Mouse (Mus musculus): ENCODE data around the gene Zfp110. TPM values are rescaled to one million over a fixed set of nuclear protein-coding genes. Genes with fewer than 3 reads are reported as not detected.
"Not testable (repeated sequence)": the region's sequence is repeated elsewhere in the genome, so short reads cannot be mapped to it uniquely, and the experiment has no call there.

The Zfp110 gene
- polyA plus RNA-seq (2017; shearing (Covaris generic)) = 10 to 100 TPM; 56.1 to 72.2 TPM

DNA sequence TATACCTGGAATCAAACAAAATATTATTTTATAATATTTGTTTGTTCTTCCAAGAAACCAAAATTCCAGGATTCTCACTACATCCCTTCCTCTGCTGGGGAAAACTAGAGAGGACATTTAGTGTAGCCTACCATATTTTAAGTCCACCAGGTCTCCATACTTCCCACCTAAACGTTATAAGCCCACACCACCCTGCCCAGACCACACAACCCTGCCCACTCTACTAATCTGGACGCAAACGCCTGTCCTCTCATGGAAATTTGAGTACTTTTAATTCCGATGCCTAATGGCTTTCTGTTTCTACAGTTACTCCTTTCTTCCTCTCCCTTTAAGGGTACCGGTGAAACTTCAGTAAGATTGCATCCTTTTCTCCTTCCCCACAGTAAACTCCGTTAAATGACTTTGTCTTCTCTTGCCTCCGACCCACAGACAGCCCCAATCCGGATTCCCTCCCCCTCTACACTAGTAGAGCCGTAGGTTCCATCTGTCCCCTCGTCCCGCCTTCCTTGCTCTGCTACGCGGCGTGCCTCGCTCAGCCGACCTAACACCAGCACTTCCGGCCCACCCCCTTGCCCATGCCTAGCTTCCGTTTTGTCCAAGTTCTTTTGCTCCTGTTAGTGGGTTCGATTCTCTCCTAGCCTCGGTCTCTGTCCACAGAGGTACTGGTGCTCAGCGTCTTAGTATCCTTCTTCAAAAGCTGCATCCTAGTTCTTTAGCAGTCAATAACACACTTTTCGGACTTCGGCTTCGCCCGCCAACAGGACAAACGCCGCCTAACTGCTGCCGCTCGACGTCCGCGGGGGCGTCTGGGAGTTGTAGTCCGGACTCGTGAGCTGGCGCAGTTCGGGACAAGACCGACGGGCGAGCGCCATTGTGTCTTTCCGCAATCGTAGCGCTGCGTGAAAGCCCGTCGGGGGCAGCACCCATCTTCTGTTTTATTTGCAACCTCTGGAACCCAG is at the start of gene Zfp110:
Gene Zfp110, plus strand, starts transcription at position 600 of the 959 bp plus-strand sequence.
- peak; percentile 94 for ATAC-seq

DNA sequence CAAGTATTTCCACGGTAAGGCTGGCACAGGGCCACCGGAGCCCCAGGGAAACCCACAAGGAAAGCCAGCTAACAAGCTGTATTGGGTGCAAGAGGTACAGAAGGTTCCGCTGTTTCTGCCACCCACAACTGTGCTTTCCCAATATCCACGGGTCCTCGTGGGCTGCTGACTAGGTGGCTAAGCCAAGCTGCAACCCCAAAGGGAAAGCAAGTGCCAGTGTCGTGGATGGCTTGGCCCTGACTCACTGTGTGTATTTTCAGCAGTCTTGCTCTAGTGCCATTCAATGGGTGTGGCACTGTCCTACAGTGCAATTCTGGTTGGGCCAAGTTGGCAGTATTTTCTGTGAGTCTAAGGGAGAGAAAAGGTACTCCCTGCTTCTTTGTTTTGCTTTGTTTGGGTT is 47.2 kb upstream of the Zfp110 start:
- no peak for ATAC-seq

DNA sequence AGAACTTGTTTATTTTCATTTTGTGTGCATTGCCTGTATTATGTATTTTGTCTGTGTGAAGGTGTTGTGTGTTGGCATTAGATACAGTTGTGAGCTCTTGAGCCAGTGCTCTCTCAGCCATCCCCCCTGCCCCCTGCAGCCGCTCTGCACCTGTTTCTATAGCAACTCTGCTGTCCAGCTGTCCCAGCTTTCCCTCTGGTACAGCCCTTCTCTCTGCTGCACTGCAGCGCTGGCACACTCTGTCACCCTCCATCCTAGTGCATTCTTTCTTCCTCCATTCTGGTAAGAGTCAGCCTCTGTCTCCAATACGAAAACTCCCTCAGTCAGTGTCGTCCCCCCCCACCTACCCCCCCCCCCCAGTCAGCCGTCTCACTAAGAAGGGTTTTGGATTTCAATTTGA is 46.5 kb upstream of the Zfp110 start:
- ATAC-seq = no peak

DNA sequence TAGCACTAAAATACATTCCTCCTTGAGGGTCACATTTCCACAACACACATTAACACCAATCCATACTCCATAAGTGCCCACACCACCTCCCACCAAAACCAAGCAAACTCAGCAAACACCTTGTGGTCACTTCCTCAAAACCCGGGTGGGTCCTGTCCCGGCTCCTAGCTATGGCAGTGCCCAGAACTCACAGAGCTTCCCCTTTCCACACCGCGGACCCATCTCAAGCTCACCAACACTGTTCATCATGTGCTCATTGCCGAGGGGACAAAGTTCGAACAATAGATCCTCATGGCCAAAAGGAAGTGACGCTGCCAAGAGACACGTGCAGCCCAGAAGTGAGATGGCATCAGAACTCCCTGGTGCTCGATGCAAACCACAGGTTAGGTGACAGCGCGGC is 41.9 kb upstream of the Zfp110 start:
- not testable (repeated sequence) for ATAC-seq

DNA sequence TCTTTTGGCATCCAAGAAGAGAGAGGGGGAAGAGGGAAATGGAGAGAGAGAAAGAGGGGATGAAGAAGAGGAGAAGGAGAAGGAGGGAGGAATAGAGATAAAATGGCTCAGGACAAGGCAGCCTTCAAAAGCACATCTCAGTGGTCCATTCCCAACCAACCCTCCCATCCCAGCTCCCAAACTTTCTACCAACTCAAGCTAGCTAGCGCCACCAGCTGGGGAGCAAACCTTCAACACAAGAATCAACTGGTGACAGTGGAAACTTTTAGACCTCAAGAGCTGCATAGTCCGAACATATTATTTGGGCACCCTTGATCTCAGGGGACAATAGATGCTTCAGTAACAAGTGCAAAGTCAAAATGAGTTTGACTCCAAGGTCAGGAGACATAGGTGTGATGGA is 36.6 kb upstream of the Zfp110 start:
- no peak for ATAC-seq

DNA sequence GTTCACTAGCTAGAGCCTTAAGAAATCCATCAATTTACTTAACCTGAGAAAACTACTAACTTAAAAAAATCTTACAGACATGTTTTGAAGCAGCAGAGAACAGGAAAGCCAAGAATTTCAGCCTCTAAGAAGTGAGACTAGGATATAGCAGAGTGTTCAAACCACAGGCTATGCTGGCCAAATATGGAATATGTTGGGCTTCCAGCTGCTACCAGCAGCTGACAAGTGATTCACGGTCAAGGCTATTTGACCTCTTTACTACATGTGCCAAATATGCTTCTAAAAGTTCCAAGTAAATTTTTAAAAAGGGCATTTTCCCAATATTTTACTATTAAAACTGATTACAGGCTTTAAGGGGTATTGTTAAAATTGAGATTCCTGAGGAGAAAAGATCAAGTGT is 35.0 kb upstream of the Zfp110 start:
- no peak for ATAC-seq

DNA sequence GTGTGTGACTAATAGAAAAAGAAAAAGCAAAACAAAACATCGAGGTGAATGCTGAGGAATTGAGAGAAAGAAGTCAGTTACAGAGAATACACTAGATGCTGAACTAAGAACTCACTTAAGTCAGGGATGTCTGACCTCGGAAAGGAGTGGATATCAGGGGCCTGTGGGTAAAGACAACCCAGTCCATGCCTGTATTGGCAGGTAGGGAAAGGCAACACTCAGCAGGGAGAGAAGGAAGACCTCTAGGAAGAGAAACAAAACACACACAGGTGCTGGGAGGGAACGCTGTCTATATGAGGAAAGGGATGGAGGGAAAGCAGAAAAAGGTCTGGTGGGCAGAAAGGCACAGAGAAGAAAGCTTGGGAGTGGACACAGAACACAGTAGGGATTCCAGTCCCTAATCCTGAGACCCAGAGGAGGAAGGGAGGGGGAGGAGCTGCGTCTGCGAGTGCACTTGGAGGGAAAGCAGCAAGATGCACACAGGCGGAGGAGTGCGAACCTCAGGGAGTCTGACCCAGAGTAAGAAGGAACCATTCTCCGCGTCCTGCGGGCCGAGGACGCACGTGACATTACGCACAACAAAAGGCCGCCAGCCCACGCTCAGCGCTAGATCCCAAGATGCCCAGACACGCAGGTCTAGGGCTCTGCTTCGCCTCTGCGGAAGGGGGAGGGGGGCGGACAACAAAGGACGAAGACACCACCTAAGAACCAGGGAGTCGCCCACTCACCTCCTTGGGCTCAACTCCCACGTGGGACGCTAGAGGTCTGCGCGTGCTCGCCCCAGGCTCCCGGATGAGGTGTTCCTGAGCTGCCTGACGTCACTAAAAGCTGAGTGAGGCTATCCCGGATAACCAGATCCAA is 31.5 kb upstream of the Zfp110 start, which contains the start of gene Zscan18:
Gene Zscan18, minus strand, starts transcription at position 770 of the 861 bp plus-strand sequence.
- ATAC-seq = peak; percentile 85

DNA sequence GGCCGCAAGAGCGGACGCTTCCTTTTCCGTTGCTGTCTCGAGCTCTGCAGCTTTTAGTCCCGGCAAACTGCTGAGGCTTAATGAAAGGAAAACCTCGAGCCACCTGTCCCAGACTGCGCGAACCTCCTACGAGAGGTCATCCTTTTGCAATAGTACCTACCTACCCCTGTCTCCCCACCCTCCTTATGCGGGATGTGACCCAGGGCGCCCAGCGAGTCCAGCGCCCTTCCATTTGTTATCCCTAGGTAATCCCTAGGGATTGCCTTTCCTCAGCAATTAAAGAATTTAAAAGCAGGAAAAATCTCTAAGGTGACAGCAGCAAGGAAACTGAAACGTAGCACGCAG is 30.9 kb upstream of the Zfp110 start:
- ATAC-seq = no peak

DNA sequence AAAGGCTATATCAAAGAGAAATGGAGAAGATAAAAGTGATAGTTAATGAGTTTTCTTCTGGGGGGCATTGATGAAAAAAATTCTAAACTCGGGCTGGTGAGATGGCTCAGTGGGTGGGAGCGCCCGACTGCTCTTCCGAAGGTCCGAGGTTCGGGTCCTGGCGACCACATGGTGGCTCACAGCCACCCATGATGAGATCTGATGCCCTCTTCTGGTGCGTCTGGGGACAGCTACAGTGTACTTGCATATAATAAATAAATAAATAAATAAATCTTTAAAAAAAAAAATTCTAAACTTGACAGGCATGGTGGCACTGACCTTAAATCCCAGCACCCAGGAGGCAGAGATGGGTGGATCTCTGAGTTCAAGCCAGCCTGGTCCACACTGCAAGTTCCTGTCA is 19.0 kb upstream of the Zfp110 start:
- ATAC-seq = no peak

DNA sequence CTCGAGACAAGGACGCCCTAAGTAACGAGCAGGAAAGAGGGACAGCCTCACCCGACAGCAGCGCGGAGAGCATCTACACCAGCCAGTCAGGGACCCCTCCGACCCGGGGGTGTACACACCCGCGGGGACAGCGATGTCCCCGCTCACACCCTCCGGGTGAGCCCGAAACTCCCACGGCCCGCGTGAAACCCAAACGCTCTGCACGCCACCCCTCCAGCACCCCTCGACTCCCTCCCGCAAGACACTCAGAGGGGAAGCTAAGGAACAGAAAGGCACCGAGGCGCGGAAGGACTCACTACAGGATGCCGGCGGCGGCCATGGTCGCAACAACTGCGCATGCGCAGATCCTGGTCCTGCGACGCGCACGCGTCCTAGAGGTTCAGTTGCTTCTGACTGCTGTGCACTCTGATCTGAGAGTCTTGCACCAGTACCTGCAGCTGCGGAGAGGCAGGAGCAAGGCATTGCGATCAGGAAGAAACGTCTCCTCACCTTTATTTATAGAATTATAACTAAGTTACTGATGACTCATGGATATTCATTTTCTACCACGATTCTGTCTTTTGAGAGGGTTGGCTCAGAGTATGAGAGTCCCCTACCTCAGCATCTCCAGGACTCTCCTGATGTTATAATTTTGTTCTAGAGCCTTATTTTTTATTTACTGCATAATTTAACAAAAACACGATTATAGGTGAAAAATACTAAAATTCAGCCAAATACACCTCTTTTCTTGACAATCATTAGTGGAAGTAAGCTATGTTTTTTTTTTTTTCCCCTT is 15.9 kb upstream of the Zfp110 start, which contains the start of gene Zfp329:
Gene Zfp329, minus strand, starts transcription at position 338 of the 775 bp plus-strand sequence.
- peak; percentile 98 for ATAC-seq

DNA sequence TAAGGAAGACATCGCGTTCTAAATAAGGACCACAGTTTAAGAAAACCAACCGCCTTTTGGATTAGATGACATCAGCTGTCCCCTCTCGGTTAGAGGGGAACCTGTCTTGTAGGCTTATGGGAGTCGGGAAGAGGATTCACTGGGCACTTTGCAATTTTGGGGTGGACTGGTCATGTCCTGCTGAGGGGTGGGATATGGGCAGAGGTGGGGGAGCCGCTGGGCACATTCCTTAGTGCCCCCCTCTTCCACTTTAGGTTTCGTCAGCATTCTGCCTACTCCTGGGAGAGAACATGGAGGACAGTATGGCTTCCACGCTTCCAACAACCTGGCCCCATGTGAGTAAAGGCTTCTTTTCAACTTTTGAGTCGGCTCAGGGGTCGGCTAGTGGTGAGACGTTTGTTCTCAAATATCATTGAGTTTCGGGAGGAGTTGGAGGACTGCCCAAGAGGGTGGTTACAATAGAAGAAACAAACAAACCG is 671 bp downstream of the Zfp110 start:
- ATAC-seq = peak; percentile 8

DNA sequence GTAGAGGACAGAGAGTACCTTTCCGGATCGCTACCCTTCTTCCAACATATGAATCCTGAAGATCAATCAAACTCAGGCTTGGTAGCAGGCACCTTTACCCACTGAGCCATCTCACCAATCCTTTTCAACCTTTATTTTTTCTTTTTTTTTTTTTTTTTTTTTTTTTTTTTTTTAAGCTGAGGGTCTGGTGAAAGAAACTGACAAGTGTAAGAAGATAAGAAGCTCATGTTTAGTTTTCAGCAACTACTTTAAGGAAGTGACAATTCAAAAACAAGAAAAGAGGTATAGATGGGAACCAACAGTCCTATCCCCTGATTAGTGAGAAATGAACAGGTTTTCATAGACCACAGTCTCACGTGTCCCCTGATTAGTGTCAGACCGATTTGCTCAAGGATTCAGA is 1.2 kb downstream of the Zfp110 start:
- no peak for ATAC-seq

DNA sequence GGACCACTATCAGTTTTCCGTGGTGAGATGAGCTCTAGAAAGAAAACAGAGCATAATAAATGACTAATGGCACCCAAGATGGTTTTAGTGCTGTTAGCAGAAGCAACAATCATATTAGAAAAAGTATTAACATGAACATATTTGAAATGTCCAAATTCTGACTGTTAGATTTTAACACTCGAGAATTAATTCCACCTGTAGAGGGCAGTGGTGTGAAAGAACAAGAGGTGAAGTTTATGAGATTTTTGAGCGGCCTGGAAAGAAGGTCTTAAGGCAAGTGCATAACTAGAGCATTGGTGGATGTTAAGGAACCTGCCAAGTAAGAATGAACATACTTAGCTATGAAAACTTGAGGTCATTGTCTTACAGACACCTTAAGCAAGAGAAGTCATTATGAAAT is 39.7 kb downstream of the Zfp110 start:
- ATAC-seq = peak; percentile 52

DNA sequence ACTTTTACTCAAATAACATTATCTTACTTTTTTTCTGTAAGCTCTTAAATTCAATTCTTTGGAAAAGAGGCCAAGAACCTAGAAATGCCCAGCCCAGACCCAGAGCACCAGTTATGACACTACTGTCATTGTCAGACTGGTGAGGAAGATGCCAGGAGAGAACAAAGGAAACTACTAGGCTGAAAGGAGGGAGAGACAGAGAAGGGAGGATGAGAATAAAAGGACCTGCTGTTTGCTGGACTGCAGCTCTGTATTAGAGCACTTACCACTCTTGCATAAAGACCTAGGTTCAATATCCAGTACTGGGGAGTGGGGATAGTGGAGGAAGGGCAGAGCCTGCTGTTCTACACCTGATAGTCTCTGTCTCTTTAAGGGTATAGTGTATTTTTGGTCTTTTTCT is 45.5 kb downstream of the Zfp110 start:
- no peak for ATAC-seq

DNA sequence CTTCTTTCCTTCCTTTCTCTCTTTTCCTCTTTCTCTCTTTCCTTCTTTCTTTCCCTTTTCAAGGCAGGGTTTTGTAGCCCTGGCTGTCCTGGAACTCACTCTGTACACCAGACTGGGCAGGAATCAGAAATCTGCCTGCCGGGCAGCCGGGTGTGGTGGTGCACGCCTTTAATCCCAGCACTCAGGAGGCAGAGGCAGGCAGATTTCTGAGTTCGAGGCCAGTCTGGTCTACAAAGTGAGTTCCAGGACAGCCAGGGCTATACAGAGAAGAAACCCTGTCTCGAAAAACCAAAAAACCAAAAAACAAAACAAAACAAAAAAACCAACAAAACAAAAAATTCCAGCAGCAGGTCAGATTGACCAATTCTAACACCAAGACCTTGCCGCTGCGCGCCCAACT is 45.9 kb downstream of the Zfp110 start:
- ATAC-seq = peak; percentile 2

DNA sequence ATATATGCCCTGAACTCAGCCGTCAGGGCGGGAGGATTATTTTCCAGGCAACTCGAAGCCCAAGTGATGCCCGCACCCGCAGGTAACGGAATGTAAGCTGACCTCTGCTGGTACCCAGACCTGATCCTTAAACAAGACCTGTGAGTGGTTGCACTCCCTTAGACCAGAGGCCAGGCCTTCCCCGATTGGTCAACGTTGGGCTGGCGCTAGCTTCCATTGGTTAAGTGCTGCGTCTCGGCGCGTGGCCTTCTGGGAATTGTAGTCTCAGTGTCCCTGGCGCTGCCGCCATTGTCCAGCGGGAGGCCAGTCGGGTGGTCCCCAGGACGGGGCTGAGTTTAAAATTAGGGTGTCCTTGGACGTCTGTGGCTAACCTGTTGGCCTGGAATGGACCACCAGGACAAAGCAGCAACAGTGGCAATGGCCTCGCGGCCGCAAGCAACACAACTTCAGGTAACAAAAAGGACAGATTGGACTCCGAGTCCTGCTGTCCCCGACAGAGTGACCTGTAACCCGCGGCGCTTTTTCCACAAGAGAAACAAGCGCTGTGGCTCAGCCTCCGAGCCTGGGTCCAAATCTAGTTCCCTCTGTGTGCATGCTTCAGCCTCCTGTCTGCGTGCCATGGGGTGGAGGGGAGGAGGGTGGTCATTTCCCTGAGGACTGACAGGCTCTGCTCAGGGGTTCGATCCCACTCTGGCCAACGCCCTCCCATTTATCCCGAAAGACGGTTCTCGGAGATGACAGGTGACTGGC is 46.5 kb downstream of the Zfp110 start, which contains the start of gene Zfp128:
Gene Zfp128, plus strand, starts transcription at position 267 of the 750 bp plus-strand sequence.
- ATAC-seq = peak; percentile 99

DNA sequence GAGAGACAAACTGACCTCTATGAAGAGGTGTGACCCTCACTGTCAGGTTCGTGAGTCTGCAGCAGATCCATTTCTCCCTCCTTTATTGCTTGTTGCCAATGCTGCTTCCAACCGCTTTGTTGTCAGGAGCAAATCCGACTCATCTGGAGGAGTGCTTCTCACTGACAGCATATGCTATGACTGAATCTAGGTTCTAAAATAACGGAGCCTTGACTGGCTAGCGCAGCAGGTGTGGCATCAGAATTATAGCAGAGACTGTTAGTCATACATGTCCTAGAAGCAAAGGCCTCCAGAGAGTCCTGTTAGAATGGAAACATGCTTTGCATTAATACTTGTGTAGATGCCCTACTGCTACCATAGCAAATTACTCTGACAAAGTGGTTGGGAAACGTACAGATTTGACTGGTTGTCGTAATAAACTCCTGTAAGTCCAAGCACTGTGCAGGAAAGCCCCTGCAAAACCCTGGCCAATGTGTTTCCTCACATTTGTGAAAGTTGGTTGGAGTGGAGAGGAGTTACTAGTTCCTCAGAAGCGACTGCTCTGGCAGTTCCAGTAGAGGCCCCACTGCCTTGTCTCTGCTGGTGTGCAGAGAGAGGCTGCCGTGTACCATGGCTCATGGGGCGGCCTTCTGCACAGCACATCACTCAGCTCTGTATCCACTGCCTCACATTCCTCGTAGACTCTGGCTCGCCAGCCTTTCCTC is 52.2 kb downstream of the Zfp110 start:
- no peak for ATAC-seq

DNA sequence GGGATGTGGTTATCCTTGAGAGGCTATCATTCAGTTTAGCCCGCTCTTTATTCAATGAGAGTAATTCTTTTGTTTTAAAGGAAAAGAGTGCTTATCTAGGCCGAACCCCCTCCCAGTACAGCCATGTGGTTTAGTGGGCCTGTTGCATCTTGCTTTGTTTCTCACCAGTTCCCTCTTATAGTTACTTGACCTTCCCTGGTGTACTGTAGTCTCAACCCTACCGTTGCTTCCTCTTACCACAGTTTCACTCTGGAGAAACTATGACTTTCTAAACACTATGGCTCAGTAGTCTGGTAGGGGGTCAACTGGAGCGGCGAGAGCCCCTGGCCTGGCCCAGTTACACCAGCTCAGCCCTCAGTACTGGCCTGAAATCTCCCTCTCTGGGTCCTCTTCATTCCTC is 53.0 kb downstream of the Zfp110 start:
- no peak for ATAC-seq

DNA sequence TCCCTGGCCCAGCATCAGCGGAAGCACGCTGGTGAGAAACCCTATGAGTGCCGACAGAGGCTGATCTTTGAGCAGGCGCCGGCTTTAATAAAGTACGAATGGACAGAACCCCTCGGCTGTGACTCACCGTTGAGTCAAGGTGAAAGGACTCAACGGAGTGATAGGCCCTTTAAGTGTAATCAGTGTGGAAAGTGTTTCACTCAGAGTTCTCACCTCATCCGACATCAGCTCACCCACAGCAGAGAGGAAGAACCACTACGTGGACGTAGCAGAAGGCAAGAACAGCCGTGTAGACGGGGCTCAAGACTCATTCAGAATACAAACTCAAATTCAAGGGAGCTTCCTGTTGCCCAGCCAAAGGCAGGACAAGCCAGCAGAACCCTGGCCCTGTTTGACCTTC is 56.4 kb downstream of the Zfp110 start:
- ATAC-seq = peak; percentile 30

DNA sequence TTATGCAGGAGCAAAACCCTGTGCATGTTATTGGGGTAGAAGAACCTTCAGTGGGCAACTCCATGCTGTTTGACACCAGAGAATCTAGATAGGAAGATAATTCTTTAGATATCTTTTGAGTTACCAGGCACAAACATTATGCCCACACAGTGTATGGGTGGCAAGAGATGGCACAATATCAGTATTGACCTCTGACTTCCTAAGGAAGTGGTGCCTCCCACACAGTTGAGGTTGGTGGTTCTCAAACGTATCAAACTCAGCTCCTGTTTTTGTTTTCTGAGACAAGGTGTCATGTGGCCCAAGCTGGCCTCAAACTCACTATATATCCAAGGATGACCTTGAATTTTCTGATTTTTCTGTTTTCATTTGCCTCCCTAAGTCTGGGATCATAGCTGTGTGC is 56.8 kb downstream of the Zfp110 start:
- ATAC-seq = peak; percentile 40
